Mouse (Mus musculus) thymus, adult 2 months (tissue): ENCODE results near the gene Cbl.

Experiments
- CTCF ChIP-seq: fragments of 200-500 bp; IDR thresholded peaks from 2 replicates; pipeline ENCODE4 v1.5.1; 2012; ENCODE audit warnings: mild to moderate bottlenecking, control low read depth, low read length, moderate library complexity, borderline replicate concordance; ENCODE audit not compliant: control insufficient read depth, poor library complexity, insufficient read depth; ENCODE audit errors: extremely low read depth
- POLR2A ChIP-seq: fragments of 200-500 bp; IDR thresholded peaks from 2 replicates; pipeline ENCODE4 v1.6.1; 2012; ENCODE audit warnings: mild to moderate bottlenecking, low read length, control low read depth, moderate library complexity; ENCODE audit not compliant: control insufficient read depth, poor library complexity, insufficient read depth; ENCODE audit errors: extremely low read depth

- TF ChIP-seq CTCF (no peak), POLR2A (no peak)
Observed at GRCm38 (mm10) chr9:44125546-44126428, 108.1 kb downstream of the Cbl start.
